Mouse (Mus musculus) gastrocnemius, postnatal 14 days (tissue): Measurements from ENCODE around the gene Terf2ip. TPM values are rescaled to one million over a fixed set of nuclear protein-coding genes. Genes with fewer than 3 reads are reported as not detected.

Experiments used
- DNase-seq: peaks from one replicate; pipeline ENCODE4 v3.0.0; 2021; ENCODE audit warnings: mixed read lengths
- intact Hi-C: fragments of 180-260 bp; cut with DNase I; formaldehyde crosslinking; loops from one replicate; pipeline ENCODE4 v1.15.1; 2025; ENCODE audit warnings: low total_unique reads
- long read RNA-seq, 2 experiments: library from polyadenylated mRNA; stranded (forward); transcript quantifications; one replicate each; pipeline ENCODE4 v2.0.0; 2021
- total RNA-seq, 2 experiments: library from RNA; stranded (reverse); gene quantifications; 2 replicates each; pipeline ENCODE4 v1.2.3; 2021

Terf2ip gene
- total RNA-seq = 10 to 100 TPM in 1 of 2 experiments, 1 to 10 TPM in 1; 9.1 to 10.4 TPM
- long read RNA-seq, experiment 1, transcript Terf2ip-201 (3 exons, 3,560 nt) = major isoform, 34 of 39 reads
- long read RNA-seq, experiment 1, partial matches to known transcripts = 1 of 39 reads
- long read RNA-seq, experiment 1, other reads (novel, unspliced or antisense) = 4 of 39 reads
- long read RNA-seq, experiment 2, transcript Terf2ip-201 (3 exons, 3,560 nt) = major isoform, 38 of 38 reads
- long read RNA-seq, experiment 2, partial matches to known transcripts = 0 of 38 reads
- long read RNA-seq, experiment 2, other reads (novel, unspliced or antisense) = 0 of 38 reads

GRCm38 (mm10) chr8:112010997-112011815, at the start of gene Terf2ip, which contains the start of gene Kars:
Terf2ip (plus strand) TSS chr8:112011398.
Kars (minus strand) TSS chr8:112011323.
- intact Hi-C loops = no loop called here
- DNase-seq = peak; percentile 94

DNA sequence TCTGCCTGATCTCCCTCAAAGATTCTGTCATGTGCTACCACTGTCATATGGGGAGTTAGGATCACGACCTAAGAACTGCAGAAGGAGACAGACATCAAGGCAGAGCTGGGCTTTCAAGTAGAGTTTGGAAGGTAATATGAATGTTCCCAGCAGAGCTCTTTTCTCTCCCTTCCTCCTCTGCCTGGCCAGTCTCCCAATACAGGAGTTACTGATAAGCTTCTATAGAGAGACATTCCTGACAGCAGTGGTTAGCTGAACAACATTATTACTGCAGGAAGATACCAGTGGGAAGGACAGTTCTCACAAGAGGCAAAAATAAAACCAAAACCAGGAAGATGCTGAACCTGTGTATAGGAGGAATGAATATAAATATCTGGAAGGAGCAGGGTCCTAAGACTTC, 48.6 kb upstream of the Terf2ip start:
- DNase-seq = no peak
- intact Hi-C loops = no loop called here

DNA sequence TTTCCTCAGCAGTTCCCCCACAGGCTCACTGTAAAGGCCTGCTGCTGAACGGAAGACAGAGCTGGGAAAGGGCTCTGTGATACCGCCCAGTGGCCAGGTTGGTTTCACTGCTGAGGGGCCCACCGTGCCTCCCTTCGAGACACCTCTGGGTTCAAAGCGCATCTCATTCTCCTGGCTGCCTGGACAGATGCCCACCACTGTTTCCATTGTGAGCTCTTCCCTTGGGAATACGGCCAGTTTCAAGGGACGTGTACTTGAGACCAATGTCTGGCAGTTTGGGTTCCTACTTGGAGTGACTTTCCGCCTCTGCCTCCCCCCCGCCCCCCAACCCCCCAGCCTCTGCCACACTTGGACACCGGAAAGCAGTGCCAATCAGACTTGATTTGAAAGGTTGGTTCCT, 48.1 kb upstream of the Terf2ip start:
- DNase-seq = no peak
- intact Hi-C loops = no loop called here

- intact Hi-C loops = no loop called here
- no peak for DNase-seq
These were observed 47.7 kb upstream of the Terf2ip start for GRCm38 (mm10) chr8:111963546-111963945.

DNA sequence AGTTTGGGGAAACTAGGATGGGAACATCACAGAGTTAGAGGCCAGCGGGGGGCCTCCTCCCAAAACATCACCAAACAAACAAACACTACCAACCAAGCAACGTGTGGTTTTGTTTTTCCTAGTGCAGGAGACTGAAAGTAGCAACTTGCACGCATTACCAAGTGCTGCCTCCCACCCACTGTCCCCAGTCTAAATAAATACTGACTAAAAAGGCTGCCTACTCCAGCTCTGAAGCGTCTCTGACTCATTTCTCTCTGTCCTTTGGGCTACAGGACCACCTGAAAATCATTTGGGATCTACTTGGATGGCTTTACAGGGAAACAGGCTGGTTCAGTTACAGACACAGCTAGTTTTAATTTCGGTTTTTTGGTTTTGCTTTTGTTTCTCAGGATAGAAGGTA, 46.8 kb upstream of the Terf2ip start:
- intact Hi-C loops = no loop called here
- no peak for DNase-seq

- intact Hi-C loops = no loop called here
- no peak for DNase-seq
These were observed 46.2 kb upstream of the Terf2ip start for GRCm38 (mm10) chr8:111964849-111965561.

GRCm38 (mm10) chr8:111967246-111967870, 43.8 kb upstream of the Terf2ip start:
- intact Hi-C loops = no loop called here
- no peak for DNase-seq

GRCm38 (mm10) chr8:111968541-111968940, 42.7 kb upstream of the Terf2ip start:
- no peak for DNase-seq
- intact Hi-C loops = no loop called here

GRCm38 (mm10) chr8:111968991-111969390, 42.2 kb upstream of the Terf2ip start:
- intact Hi-C loops = no loop called here
- DNase-seq = no peak

- no peak for DNase-seq
- intact Hi-C loops = no loop called here
These were observed 37.1 kb upstream of the Terf2ip start for GRCm38 (mm10) chr8:111974138-111974537.

DNA sequence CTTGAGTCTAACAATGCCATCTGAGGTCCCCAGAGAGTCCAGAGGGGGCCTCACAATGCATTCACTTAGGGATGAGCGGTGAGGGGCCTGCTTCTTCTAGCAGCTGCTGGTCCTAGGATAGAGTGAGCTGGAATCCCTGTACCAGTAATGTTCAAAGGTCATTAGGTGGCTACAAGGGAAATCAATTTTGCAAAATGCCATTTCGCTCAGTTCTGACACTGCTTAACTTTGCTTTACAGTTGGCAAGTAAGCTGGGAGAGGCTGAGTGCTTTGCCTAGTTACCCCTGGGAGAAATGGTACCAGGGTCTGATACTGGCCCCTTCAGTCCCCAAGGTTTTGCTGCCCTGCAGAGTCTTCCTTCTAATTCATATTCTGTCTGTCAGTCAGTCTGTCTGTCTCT, 35.5 kb upstream of the Terf2ip start:
- DNase-seq = no peak
- intact Hi-C loops = no loop called here

DNA sequence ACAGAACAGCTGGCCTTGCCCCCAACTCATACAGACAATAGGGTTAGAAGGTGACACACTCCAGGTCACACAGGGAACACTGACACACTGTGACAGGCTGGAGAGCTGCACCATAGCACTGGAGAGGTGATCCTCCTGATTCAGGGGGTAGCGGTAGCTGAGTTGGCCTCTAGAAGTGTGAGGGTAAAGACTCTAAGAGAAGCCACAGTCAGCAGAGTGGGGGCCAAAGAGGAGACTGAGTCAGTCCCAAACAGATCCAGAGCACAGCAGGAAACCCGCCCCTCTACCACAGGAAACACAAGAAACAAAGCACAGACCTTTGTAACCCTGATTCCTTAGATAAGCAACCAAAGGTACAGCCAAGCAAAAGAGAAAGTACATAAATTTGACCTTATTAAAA, 34.9 kb upstream of the Terf2ip start:
- intact Hi-C loops = no loop called here
- DNase-seq = no peak

DNA sequence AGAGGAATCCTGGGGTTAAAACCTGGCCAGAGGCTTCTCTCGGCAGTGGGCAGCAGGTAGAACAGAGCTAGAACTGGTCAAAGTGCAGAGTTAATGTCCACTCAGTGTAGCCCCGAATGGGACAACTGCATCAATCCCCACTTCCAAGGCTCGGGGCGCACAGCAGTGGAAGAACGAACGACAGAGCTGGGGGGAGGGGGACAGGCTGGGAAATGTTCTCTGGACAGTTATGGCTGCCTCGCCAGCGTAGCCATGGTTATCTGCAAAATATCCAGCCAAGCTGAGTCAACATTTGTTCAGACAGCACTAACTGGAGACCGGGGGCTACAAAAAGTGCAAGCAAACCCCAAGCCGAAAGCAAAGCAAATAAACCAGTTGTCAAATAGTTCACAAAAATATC, 33.1 kb upstream of the Terf2ip start:
- intact Hi-C loops = no loop called here
- no peak for DNase-seq

GRCm38 (mm10) chr8:111982116-111982515, 29.1 kb upstream of the Terf2ip start:
- DNase-seq = no peak
- intact Hi-C loops = loop anchor here (10.0 kb wide), 1 partner anchor 107 kb away; the partner anchor contains the start of gene Tmem170

DNA sequence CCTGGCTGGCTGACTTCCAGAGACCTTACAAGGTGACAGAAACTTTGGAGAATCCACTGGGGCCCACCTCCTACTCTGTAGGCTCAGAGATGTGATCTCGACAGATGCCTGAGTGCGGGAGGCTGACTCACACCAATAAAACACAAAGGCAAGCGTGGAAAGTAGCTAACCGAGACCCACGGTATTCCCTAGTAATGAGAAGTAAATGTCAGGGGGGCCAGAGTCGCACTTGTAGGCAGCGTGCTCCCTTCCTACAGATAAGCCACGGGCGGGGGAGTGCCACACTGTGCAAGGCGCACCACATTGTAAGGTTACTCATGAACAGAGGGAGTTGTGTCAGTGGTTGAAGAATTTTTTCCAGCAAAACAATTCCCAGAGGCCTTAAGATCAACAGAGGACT, 26.7 kb upstream of the Terf2ip start:
- no peak for DNase-seq
- intact Hi-C loops = loop anchor here (10.0 kb wide), 1 partner anchor 110 kb away; the partner anchor contains the start of gene Tmem170

DNA sequence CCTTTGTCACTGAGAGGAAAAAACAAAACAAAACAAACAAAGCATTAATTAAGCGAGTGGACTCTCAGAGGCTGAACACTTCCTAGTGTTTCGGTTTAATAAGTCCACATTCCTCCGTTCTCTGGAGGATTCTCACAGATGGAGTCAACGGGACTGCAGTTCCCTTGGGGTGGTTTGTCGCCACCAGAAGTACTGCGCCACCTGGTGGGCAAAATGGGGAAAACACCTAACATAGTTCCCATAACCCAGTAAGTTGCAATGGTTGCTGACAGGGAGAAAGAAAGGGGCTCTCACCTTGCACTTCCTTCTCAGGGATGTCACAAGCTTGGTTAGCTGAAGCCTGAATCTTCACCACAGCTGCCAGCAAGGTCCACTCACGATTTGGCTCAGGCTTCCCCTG, 21.3 kb upstream of the Terf2ip start:
- peak; percentile 67 for DNase-seq
- intact Hi-C loops = loop anchor here (10.0 kb wide), 1 partner anchor 115 kb away; the partner anchor contains the start of gene Tmem170

DNA sequence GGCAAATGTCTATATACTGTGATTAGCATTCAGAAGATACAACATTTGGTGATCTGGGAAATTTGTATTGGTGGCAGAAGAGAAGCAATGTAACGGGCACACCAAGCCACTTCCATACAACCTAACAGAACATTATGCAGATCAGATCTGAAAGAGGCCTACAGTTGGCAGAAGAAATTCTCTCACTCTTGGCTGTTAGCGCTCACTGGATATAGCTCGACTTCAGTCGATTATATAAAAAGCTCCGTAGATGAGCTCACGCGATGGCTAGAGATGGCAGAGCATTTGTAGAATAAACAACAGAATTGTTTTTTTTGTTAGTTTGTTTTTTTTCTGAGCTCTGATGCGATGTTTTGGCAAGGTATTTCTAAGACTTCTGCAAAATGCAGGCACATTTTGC, 19.9 kb upstream of the Terf2ip start:
- DNase-seq = no peak
- intact Hi-C loops = no loop called here

GRCm38 (mm10) chr8:111992013-111992702, 19.0 kb upstream of the Terf2ip start, which contains the start of gene Adat1:
Adat1 (minus strand) TSS chr8:111992302.
- intact Hi-C loops = no loop called here
- peak; percentile 86 for DNase-seq

DNA sequence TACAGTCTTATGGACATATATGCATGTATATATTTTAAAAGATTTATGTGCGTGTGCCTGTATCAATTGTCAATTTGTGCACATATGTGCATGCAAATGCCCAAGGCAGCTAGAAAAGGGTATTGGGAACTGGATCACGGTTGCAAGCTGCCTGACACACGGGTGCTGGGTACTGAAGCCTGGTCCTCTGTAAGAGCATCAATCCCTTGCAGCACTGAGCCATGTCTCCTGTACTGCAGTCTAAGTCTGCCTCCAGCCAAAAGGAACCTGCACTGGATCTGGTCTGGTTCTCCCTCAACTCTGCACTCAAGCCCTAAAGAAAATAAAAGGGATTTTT, 18.5 kb upstream of the Terf2ip start:
- DNase-seq = no peak
- intact Hi-C loops = no loop called here
